Mouse (Mus musculus) kidney, postnatal 4 days (tissue): ENCODE measurements around the gene Gm28102.
"Not testable (repeated sequence)": the region's sequence is repeated elsewhere in the genome, so short reads cannot be mapped to it uniquely, and the experiment has no call there.

Experiments used
- DNase-seq, 2 experiments: peaks; one replicate each; pipeline ENCODE4 v3.0.0; 2021; ENCODE audit warnings: mixed read lengths in 2 of 2

The Gm28102 gene

GRCm38 (mm10) chrY:88053015-88053414, at the start of gene Gm28102:
TSS of gene Gm28102 (plus strand) at chrY:88053315.
- DNase-seq = not testable (repeated sequence)
